Mouse (Mus musculus) C2C12 (cell line): ENCODE measurements around the gene Slc16a14. TPM values are rescaled to one million over a fixed set of nuclear protein-coding genes. Genes with fewer than 3 reads are reported as not detected.

ENCODE experiments used
- H3K27me3 ChIP-seq: one replicate; pipeline ENCODE4 v1.6.1; 2011; ENCODE audit not compliant: control insufficient read depth, insufficient read depth, insufficient read length
- H3K36me3 ChIP-seq: one replicate; pipeline ENCODE4 v1.6.1; 2011; ENCODE audit not compliant: control insufficient read depth, insufficient read depth
- H3K4me3 ChIP-seq: one replicate; pipeline ENCODE4 v1.5.1; 2011; ENCODE audit warnings: mild to moderate bottlenecking, control low read depth; ENCODE audit not compliant: poor library complexity, insufficient read depth, severe bottlenecking
- H3K79me2 ChIP-seq: one replicate; pipeline ENCODE4 v1.6.1; 2011; ENCODE audit not compliant: control insufficient read depth, insufficient read depth
- H3K79me3 ChIP-seq: one replicate; pipeline ENCODE4 v1.6.1; 2011; ENCODE audit warnings: low read depth, control low read depth
- H3ac ChIP-seq: one replicate; pipeline ENCODE3; 2011; ENCODE audit warnings: low read depth; ENCODE audit not compliant: control insufficient read depth, insufficient read length
- CEBPB ChIP-seq: IDR thresholded peaks from one replicate; pipeline ENCODE4 v1.6.1; 2011; ENCODE audit warnings: low read depth, mild to moderate bottlenecking, control low read depth, moderate library complexity
- CTCF ChIP-seq: IDR thresholded peaks from one replicate; pipeline ENCODE4 v1.5.1; 2011; ENCODE audit not compliant: control insufficient read depth, insufficient read depth, insufficient read length
- FOSL1 ChIP-seq: IDR thresholded peaks from one replicate; pipeline ENCODE4 v1.8.0; 2011; ENCODE audit warnings: mild to moderate bottlenecking, low read length; ENCODE audit not compliant: poor library complexity, insufficient read depth, severe bottlenecking
- MAX ChIP-seq: IDR thresholded peaks from one replicate; pipeline ENCODE4 v1.6.1; 2011; ENCODE audit warnings: mild to moderate bottlenecking, control low read depth
- MYOD1 ChIP-seq: IDR thresholded peaks from one replicate; pipeline ENCODE4 v1.6.1; 2011; ENCODE audit warnings: low read depth; ENCODE audit not compliant: control insufficient read depth, insufficient read length
- MYOG ChIP-seq: IDR thresholded peaks from one replicate; pipeline ENCODE4 v1.6.1; 2011; ENCODE audit not compliant: control insufficient read depth, insufficient read length; ENCODE audit errors: extremely low read depth
- USF1 ChIP-seq: IDR thresholded peaks from one replicate; pipeline ENCODE4 v1.6.1; 2011; ENCODE audit warnings: low read depth, mild to moderate bottlenecking, control low read depth, moderate library complexity
- polyA plus RNA-seq: library from polyadenylated mRNA; unstranded; fragments of >200 nt; fragmentation: generic; extraction: Trizol; gene quantifications from one replicate; pipeline ENCODE4 v1.2.1, GENCODE M21; 2012; ENCODE audit warnings: missing spikeins

Slc16a14 gene
- polyA plus RNA-seq, 1 experiment: 0.02 TPM

DNA sequence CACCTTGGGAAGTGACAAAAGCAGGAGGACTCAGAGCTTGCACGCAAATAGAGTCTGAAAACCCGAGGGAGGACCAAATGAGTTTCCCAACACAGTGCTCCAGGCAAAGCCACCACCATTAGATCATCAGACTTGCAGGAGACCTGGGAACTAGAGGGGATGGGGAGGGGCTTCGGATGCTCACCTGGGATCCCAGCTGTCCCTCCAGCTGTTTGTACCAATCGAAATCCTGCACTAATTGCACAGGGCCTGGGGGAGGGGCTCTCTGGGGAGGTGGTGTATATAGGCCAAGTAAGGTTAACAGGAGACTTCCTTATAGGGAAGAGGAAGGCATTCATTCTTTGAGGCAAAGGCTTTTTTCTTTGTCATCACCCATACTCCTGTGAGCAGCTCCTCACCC, 66.1 kb downstream of the Slc16a14 start:
- H3K36me3 ChIP-seq: no peaks in the 10 kb centered on the region
- H3K79me3 ChIP-seq: no peaks in the 10 kb centered on the region
- H3K27me3 ChIP-seq: no peaks in the 10 kb centered on the region
- H3K79me2 ChIP-seq: no peaks in the 10 kb centered on the region
- no peak overlapping the region for H3K4me3 ChIP-seq
- TF ChIP-seq USF1: no peak
- no peak for TF ChIP-seq MAX
- TF ChIP-seq FOSL1: no peak
- TF ChIP-seq MYOD1: no peak
- no peak overlapping the region for H3ac ChIP-seq

DNA sequence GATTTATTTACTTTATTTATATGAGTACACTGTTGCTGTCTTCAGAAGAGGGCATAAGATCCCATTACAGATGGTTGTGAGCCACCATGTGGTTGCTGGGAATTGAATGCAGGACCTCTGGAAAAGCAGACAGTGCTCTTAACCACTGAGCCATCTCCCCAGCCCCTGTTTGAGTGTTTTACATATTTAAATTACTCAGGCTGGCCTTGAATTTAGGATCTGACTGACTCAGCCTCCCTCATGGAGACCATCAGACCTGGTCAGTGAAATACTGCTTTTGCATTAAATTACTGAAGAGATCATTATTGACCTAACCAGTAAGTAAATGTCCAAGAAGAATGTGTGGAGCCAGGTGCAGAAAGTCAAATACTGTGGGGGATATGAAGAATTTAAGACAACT, 66.6 kb downstream of the Slc16a14 start:
- Histone ChIP-seq H3K79me2 (no peaks in the 10 kb centered on the region), H3K27me3 (no peaks in the 10 kb centered on the region), H3K4me3 (no peak overlapping the region), H3ac (no peak overlapping the region), H3K79me3 (no peaks in the 10 kb centered on the region), H3K36me3 (no peaks in the 10 kb centered on the region)
- TF ChIP-seq MYOD1 (no peak), CTCF (no peak), USF1 (no peak), CEBPB (no peak), MAX (no peak), FOSL1 (no peak), MYOG (no peak)

DNA sequence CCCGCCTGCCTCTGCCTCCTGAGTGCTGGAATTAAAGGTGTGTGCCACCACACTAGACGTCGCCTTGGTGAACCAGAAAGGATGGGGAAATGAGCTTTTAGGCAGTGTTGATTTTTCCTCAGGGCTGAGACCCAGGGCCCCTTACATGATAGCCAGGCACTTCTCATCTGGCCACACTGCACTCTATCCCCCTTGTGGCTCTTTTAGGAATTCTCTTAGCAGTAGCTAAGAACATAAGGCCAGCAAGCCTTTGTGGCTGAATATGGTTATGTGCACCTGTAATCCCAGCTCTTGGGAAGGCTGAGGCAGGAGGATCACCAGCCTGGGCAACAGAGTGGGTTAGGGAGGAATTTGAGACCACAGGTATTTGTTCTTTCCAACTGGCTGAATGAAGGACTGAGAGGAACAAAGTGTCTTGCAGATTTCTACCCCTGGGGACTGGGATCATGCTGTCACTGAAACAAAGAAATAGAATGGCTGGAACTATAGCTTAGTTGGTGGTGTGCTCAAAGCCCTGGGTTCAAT, 68.2 kb downstream of the Slc16a14 start:
- no peak overlapping the region for H3ac ChIP-seq
- H3K27me3 ChIP-seq: no peaks in the 10 kb centered on the region
- no peak overlapping the region for H3K4me3 ChIP-seq
- TF ChIP-seq FOSL1 (no peak), CEBPB (no peak), MYOD1 (no peak), MAX (no peak), MYOG (no peak)
- H3K79me2 ChIP-seq: no peaks in the 10 kb centered on the region
- H3K36me3 ChIP-seq: no peaks in the 10 kb centered on the region
- H3K79me3 ChIP-seq: no peaks in the 10 kb centered on the region

DNA sequence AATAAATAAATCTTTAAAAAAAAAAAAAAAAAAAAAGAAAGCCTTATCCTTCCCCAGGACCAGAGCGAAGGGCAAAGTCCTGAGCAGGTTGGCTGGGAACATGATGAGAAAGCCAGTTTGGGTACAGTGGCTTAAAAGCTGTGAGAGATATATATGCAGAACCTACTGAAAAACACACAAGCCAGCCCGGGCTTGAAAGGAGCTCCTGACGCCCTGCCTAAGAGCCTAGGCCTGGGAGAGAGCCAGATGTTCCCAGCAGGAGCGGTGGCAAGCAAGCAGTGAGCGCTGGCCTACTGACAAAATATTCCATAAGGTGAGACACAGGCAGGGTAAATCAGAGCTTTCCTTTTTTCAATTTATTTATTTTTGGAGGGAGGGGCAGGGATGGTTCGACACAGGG, 68.7 kb downstream of the Slc16a14 start:
- Histone ChIP-seq H3K4me3 (no peak overlapping the region), H3K79me3 (no peaks in the 10 kb centered on the region)
- TF ChIP-seq MYOG: no peak
- no peak for TF ChIP-seq CEBPB
- TF ChIP-seq USF1: no peak
- TF ChIP-seq CTCF: no peak

DNA sequence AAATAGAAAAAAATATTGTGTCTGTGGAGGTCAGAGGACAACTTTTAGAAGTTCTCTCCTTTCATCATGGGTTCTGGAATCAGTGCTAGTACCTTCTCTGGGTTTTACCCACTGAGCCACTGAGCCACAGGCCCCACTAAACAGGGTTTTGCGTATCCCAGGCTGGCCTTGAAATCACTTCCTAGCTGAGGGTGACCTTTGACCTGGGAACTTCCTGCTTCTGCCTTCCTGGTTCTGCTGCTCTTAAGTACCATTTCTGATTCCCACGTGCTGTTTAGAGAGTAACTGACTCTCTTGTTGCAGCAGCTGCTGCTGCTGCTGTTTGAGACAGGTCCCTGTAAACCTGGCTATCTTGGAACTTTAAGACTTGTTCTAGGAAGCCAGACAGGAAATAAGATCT, 70.3 kb downstream of the Slc16a14 start:
- H3K36me3 ChIP-seq: no peaks in the 10 kb centered on the region
- no peaks in the 10 kb centered on the region for H3K79me3 ChIP-seq
- H3ac ChIP-seq: no peak overlapping the region
- TF ChIP-seq MAX: no peak
- TF ChIP-seq MYOG: no peak
- no peak for TF ChIP-seq CEBPB
- TF ChIP-seq FOSL1: no peak
- TF ChIP-seq USF1: no peak
- no peak for TF ChIP-seq MYOD1
- no peak for TF ChIP-seq CTCF
- H3K79me2 ChIP-seq: no peaks in the 10 kb centered on the region
- H3K27me3 ChIP-seq: no peaks in the 10 kb centered on the region
- H3K4me3 ChIP-seq: no peak overlapping the region

More for the DNA sequence above, 68.7 kb downstream of the Slc16a14 start:
- Histone ChIP-seq H3K36me3 (no peaks in the 10 kb centered on the region), H3K79me2 (no peaks in the 10 kb centered on the region), H3K27me3 (no peaks in the 10 kb centered on the region), H3ac (no peak overlapping the region)

DNA sequence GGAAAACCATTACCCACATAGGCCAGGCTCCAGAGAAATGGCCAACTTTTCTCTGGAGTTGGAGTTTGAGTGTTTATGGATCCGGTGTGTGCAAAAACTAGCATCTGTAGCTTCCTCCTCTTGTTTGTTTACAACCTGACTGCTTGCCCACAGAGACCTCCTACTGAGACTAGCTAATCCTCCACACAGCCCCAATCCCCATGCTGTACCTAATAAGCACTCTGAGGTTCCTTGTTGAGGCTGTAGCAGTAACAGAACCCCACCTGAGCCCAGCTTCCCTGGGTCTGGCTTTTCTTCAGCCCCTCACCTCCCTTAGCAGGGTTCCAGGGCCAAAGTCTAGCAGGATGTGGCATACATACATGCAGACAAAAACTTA, 73.7 kb downstream of the Slc16a14 start:
- Histone ChIP-seq H3K27me3 (no peaks in the 10 kb centered on the region), H3K79me2 (no peaks in the 10 kb centered on the region), H3K4me3 (no peak overlapping the region), H3ac (no peak overlapping the region), H3K79me3 (no peaks in the 10 kb centered on the region), H3K36me3 (no peaks in the 10 kb centered on the region)
- no peak for TF ChIP-seq MYOD1
